Mouse (Mus musculus): Measurements from ENCODE around the gene Spata18.

The Spata18 gene

GRCm38 (mm10) chr5:73666695-73667094 is 15.5 kb downstream of the Spata18 start:
- DNase-seq (ENCODE audit: low spot score): no peak

- DNase-seq (ENCODE audit: low spot score): no peak
Observed at GRCm38 (mm10) chr5:73667877-73668276, 16.7 kb downstream of the Spata18 start.

DNA sequence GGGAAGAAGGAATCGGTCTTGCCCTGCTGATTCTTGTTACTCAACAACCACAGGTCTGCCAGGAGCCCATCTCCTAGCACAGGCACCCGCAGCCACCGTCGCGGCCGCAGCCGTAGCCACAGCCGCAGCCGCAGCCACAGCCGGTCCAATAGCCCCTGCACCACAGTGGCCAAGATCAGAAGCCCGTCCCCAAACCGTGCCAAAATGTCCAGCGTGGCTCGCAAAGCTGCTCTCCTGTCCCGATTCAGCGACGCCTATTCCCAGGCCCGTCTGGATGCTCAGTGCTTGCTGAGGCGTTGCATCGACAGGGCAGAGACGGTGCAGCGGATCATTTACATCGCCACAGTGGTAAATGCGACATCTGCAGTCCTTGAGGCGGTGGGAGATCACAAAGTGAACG is 18.2 kb downstream of the Spata18 start:
- no peak for DNase-seq (ENCODE audit: low spot score)

DNA sequence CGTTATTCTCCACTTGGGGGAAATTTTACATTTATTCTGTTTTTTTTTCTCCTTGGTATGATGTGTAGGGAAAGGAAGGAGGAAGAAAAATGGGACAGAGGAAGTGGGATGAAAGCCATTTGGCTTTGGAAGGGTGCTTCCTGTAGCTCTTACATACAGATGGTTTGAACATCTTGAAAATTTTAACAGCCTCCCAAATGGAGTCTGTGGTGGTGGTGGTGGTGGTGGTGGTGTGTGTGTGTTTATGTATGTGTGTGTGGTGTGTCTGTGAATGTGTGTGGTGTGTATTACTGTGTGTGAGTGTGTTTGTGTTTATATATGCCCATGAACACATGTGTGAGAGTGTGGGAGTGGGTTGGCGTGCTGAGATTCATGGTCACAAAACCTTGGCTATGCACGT is 24.4 kb downstream of the Spata18 start:
- no peak for DNase-seq (ENCODE audit: low spot score)

- no peak for DNase-seq (ENCODE audit: low spot score)
Observed at GRCm38 (mm10) chr5:73676626-73677025, 25.4 kb downstream of the Spata18 start.

GRCm38 (mm10) chr5:73683221-73683620 is 32.0 kb downstream of the Spata18 start:
- no peak for DNase-seq (ENCODE audit: low spot score)

GRCm38 (mm10) chr5:73683706-73684409 is 32.7 kb downstream of the Spata18 start:
- no peak for DNase-seq (ENCODE audit: low spot score)

DNA sequence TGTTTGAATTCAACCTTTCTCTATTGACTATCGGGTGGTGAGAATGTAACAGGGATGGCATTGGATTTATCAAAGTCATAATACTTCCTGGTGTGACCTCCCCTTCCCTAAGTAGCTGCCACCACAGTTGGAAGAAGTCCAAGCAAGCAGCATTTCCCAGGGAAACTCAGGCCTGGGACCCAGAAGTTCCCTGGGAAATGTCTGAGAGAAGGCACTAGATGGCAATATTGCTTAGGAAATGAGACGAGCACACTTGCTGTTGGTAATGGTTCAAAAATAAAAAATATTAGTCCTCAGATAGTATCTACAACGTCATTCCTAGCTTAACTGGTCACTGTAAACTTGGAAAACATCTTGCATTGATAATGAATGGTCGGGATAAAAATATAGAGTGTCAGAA is 35.0 kb downstream of the Spata18 start:
- DNase-seq (ENCODE audit: low spot score): no peak

GRCm38 (mm10) chr5:73688576-73688975 is 37.4 kb downstream of the Spata18 start:
- DNase-seq (ENCODE audit: low spot score): no peak

GRCm38 (mm10) chr5:73690146-73690545 is 39.0 kb downstream of the Spata18 start:
- no peak for DNase-seq (ENCODE audit: low spot score)

- no peak for DNase-seq (ENCODE audit: low spot score)
Observed at GRCm38 (mm10) chr5:73691723-73692520, 40.7 kb downstream of the Spata18 start.

DNA sequence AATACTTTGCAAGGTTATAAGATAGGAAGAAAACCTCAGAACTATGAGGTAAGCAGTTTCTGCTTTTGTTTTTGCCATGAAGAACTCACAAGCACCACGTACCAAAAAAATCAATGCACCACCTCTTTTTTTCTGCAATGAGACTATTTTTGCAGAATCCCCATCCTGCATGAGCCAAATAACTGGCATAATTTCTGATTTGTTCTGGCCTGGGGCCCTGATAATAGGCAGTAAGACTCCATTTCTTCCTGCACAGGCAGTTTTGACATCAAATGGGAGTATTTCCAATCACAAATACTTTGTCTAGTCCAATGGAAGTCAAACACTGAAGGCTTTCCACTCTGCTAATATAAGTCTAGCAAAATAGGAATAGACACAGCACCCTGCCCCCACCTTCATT is 42.6 kb downstream of the Spata18 start:
- DNase-seq (ENCODE audit: low spot score): no peak

DNA sequence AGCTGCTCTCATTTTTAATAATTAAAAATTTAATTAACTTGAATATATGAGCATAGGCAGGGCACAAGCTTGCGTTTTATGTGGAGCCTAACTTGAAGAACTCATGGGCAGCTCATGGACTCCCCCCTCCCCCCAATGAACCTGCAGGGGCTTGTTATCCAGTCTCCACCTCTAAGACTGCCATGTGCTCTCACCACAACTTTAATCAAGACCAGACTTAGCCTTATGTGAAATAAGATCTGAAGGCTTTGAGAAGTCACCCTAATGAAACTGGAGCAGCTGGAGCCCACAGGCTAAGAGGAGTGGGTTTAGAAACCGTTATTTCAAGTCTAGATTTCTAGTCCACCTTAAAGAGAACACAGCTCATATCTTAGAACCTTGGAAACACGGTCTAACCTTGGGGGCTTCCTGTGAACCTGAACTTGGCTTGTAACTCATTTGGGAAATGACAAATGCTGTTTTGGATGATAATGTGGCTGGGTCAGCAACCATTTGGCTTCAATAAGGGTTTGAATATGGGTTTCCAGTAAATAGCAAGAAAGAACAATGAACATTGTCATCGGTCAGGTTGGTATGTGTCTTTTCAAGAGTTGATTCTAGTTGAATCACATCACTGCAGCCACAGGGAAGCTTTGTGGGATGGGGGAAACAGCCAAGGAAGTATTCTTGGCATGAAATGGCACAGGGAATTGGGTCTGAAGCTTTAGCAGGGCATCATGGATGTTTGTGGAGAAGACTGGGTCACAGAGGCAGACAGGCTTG is 43.3 kb downstream of the Spata18 start:
- no peak for DNase-seq (ENCODE audit: low spot score)

DNA sequence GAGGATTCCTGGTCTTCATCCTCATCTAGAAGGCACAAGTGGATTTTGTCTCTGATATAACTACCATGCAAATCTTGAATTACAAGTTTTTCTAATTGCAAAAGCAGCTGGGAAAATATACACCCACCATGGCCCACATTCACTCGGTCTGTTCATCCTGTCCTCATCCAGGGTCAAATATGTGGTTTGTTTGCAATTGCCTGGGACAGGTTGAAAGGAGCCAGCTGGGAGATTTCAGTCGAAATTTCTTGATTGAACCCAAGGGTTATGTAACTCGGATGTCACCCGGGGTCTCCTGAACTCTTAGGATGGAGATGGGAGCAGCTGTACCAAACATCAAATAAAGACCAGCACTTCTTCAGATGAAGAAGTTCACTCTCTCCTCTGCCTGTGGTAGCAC is 46.5 kb downstream of the Spata18 start:
- no peak for DNase-seq (ENCODE audit: low spot score)

DNA sequence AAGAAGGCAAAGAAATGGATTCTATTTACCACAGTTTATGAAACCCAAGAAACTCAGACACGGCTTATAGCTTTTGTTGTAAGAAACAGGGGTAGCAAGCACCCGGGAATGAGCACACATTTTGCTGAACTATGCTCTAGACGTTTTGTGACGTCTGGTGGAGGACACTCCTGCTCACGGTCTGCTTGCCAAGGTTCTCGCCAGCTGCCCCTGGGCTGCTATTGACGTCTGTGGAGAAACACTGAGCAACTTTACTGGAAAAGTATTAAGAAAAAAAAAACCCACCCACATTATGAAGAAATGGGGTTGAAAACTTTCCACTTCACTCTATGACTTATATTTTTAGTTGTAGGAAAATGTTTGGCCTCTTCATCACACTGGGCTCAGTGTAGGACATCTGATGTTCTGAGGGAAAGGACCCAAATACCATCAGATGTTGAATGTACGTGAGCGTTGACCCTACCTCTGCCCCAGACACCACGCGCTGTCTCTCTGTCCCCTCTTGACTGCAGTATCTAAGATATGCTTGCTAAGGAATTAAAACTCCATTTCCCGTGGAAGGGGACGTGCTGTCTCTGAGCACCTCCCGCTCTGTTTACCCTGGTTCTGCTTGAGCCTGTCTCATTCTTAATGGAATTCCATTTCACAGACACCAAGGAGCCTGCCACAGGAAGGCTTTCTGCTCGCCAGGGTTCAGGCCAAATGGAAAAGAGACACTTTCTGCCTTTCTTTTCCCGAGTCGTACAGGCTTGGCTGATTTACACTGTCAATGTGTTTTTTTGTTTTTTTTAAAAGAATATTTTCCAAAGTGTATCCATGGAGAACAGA is 50.1 kb downstream of the Spata18 start:
- no peak for DNase-seq (ENCODE audit: low spot score)

GRCm38 (mm10) chr5:73701946-73702710 is 50.9 kb downstream of the Spata18 start:
- DNase-seq (ENCODE audit: low spot score): no peak

DNA sequence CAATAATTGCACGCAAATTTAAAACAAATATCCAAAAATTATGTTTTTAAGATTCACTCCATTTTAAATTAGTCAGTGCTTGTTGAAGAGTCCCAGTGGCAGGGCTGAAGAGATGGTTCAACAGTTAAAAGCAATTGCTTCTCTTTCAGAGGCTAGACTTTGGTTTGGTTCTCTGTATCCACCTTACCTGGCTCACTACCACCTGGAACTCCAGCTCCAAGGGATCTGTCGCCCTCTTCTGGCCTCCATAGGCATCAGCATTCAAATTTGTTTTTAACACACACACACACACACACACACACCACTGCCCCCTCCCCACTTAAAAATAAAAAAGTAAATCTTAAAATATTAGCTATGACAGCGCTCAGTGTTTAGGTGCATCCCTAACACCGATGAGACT is 51.9 kb downstream of the Spata18 start:
- no peak for DNase-seq (ENCODE audit: low spot score)

DNA sequence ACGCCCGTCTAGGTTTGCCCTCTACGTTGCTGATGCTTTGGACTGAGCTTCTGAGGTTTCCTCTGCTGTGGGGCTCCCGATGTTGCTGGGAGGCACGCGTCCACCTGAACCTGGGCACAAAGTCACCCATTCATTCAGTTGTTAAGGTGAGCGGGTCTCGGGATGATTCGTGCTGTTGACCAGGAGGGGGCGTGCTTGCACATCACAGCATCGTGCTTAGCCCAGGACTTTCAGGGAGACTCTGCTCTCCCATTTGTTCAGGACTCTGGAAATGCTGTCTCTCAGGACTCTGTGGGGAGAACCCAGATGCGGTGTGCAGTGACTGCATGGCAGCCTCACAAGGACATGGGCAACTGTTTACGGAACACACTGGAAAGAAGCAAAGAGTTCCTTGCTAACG is 53.1 kb downstream of the Spata18 start:
- DNase-seq (ENCODE audit: low spot score): no peak

DNA sequence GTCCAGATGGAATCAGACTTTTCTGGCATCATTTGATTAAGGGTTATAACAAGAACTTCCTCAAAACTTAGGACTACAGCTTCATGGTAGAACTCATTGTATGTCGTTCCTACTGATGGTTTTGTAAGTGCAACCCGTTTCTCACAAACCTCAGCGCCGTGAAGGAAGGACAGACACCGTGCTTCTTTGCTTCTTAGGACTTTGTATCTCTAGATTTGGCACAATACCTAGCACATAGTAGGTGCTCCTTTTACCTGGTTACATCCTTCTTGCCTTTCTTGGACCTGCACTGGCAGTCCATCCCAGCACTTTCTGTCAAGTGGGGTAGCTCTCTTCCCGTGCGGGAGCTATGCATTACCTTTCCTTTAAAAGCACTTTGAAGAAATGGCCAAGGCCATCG is 53.6 kb downstream of the Spata18 start:
- no peak for DNase-seq (ENCODE audit: low spot score)

DNA sequence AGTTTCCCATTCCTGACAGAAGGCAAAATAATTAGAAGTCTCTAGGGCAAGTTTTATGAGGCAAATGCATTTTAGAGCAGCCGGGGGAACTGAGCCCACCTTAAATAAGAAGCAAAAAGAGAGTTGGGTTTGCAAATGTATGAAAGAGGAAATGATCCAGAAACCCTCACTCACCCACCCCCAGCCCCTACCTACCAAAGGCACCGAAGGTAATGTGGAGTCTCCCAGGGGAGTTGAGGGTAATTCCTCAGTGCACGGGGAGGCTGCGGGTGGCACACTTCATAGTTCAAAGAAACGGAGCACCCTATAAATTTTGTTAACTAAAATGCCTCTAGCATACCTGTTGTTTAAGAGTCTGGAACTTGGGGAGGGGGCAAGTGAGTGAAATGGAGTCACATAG is 54.1 kb downstream of the Spata18 start:
- DNase-seq (ENCODE audit: low spot score): no peak

GRCm38 (mm10) chr5:73712852-73713251 is 61.7 kb downstream of the Spata18 start:
- no peak for DNase-seq (ENCODE audit: low spot score)

Data from c-Kit-positive CD71-positive TER-119-positive erythroid progenitor cells, embryonic 14.5 days (primary cell).